Mouse (Mus musculus) stomach, embryonic 16.5 days (tissue): ENCODE measurements around the gene Knop1. TPM values are rescaled to one million over a fixed set of nuclear protein-coding genes. Genes with fewer than 3 reads are reported as not detected.

Experiments used
- ATAC-seq: fragments of 200-750 bp; cut with Nextera tagmentation; 2 replicates; pipeline ENCODE4 v1.8.0; 2017; ENCODE audit warnings: moderate number of reproducible peaks, moderate TSS enrichment; ENCODE audit not compliant: insufficient read depth, low FRiP score
- H3K27ac ChIP-seq: fragments of 300-500 bp; sonication (generic); 2 replicates; pipeline ENCODE4 v1.5.1; 2014; ENCODE audit warnings: low read length
- H3K27me3 ChIP-seq: fragments of 300-500 bp; sonication (generic); 2 replicates; pipeline ENCODE4 v1.6.1; 2014; ENCODE audit warnings: low read length, control low read depth, mixed read lengths; ENCODE audit not compliant: control insufficient read depth, insufficient read depth
- H3K36me3 ChIP-seq: fragments of 300-500 bp; sonication (generic); 2 replicates; pipeline ENCODE4 v1.6.1; 2014; ENCODE audit warnings: low read length; ENCODE audit not compliant: control insufficient read depth, insufficient read depth
- H3K4me1 ChIP-seq: fragments of 300-500 bp; sonication (generic); 2 replicates; pipeline ENCODE4 v1.6.1; 2014; ENCODE audit warnings: low read length, control low read depth, mixed read lengths; ENCODE audit not compliant: control insufficient read depth, insufficient read depth
- H3K4me2 ChIP-seq: fragments of 300-500 bp; sonication (generic); 2 replicates; pipeline ENCODE4 v1.6.1; 2014; ENCODE audit warnings: low read depth, low read length, mixed read lengths
- H3K4me3 ChIP-seq: fragments of 300-500 bp; sonication (generic); replicated peaks from 2 replicates; pipeline ENCODE4 v1.5.1; 2014; ENCODE audit warnings: mild to moderate bottlenecking, low read length
- H3K9ac ChIP-seq: fragments of 300-500 bp; sonication (generic); 2 replicates; pipeline ENCODE4 v1.6.1; 2014; ENCODE audit warnings: low read length
- H3K9me3 ChIP-seq: fragments of 300-500 bp; sonication (generic); replicated peaks from 2 replicates; pipeline ENCODE4 v1.6.1; 2016; ENCODE audit warnings: low read length, control low read depth; ENCODE audit not compliant: control insufficient read depth
- WGBS: fragments of 180-500 bp; shearing (Covaris S2); extraction: QIAGEN DNeasy Blood & Tissue Kit; methylation state at CpG from one replicate; pipeline ENCODE4 v1.1.7; 2014; 5-methylcytosine and 5-hydroxymethylcytosine counted together
- polyA plus RNA-seq: library from polyadenylated mRNA; unstranded; fragments of >200 nt; fragmentation: Nextera tagmentation; extraction: Ambion mirVana; gene quantifications from 2 replicates; pipeline ENCODE4 v1.2.1, GENCODE M21; 2015

Knop1 gene
- polyA plus RNA-seq, 1 experiment from 2014 or later: 72.9 TPM

GRCm38 (mm10) chr7:118851571-118851970, 4.5 kb downstream of the Knop1 start:
- no peak overlapping the region for H3K4me2 ChIP-seq
- no peaks in the 10 kb centered on the region for H3K9me3 ChIP-seq
- peaks cover 34% of the 10 kb centered on the region for H3K4me1 ChIP-seq
- H3K27ac ChIP-seq: no peak overlapping the region
- H3K4me3 ChIP-seq: no peak overlapping the region
- H3K9ac ChIP-seq: no peak overlapping the region
- ATAC-seq: no peak
- peaks cover 26% of the 10 kb centered on the region; the same call in 1 of the 2 replicates for H3K36me3 ChIP-seq
- no peaks in the 10 kb centered on the region for H3K27me3 ChIP-seq
- WGBS: 87% methylated on average over 7 of the region's 7 CpGs

DNA sequence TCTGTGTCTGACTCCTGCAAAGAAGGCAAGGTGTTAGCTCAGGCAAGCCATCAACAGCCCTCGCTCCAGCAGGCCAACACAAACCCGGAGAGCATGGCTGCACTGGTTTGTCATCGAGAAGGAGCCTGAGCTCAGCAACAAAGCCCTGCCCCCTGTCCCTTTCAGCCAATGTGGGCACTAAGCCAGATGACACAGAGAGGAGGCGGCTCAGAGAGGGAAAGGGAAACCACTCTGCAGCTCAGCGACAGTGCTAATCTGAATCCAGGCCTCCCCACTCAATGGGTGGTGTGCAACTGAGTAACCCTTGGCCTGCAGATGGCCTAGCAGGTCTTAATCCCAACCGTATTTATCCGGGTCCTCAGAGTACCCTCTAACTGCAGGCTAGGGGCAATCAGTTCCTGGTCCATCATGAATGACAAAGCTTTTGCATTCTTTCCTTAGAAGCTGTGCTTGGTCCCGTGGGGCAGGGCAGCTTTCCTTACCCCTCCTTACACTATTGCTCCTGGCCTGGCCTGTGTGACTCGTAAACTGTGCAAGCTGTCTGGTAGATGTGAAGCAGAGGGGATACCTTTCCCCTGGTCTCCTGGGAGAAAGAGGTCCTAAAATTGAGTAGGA, 5.3 kb downstream of the Knop1 start:
- no peaks in the 10 kb centered on the region for H3K27me3 ChIP-seq
- WGBS: 64% methylated on average over 9 of the region's 9 CpGs
- no peak for ATAC-seq
- H3K27ac ChIP-seq: no peak overlapping the region
- no peak overlapping the region for H3K4me3 ChIP-seq
- no peak overlapping the region; the same call in 1 of the 2 replicates for H3K9ac ChIP-seq
- no peaks in the 10 kb centered on the region for H3K9me3 ChIP-seq
- no peak overlapping the region for H3K4me2 ChIP-seq
- peaks cover 30% of the 10 kb centered on the region for H3K4me1 ChIP-seq
- peaks cover 31% of the 10 kb centered on the region; the same call in 1 of the 2 replicates for H3K36me3 ChIP-seq

DNA sequence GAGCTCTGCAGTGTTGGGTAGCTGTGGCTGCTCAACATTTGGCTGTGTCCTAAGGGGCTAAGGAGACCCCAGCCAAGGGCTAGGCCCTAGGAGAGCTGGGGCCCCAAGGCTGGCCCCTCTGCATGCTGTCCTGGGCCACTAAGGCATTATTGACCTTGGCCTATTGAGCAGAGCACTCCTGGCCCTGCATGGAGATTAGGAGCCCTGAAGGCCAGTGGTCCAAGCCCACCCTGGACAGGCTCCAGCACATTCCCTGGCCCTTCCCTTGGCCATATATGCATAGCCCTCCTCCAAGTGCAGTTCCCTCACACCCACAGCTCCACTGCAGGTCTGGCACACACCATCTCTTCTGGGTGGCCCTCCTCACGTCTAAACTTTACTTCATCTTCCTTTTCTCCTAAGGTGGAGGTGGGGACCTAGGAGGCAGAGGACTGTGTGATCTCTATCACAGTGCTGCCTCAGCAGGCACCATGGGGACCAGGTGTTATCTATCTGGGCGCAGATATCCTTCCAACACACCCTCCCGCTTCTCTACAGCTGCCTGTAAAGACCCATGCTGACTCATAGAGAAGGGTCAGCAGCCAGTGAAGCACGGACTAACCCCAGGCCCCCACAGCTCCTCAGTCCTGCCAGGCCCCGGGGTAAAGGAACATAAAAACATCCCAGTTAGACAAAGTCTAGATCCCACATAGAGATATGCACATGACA, 6.4 kb downstream of the Knop1 start:
- Histone ChIP-seq H3K4me2 (no peak overlapping the region), H3K4me3 (no peak overlapping the region), H3K27me3 (no peaks in the 10 kb centered on the region), H3K36me3 (peaks cover 35% of the 10 kb centered on the region; the same call in 1 of the 2 replicates), H3K4me1 (peaks cover 28% of the 10 kb centered on the region), H3K9ac (no peak overlapping the region), H3K27ac (peak overlapping the region; percentile 14; the same call in 1 of the 2 replicates), H3K9me3 (no peaks in the 10 kb centered on the region)
- WGBS: 66% methylated on average over 5 of the region's 5 CpGs
- no peak for ATAC-seq

DNA sequence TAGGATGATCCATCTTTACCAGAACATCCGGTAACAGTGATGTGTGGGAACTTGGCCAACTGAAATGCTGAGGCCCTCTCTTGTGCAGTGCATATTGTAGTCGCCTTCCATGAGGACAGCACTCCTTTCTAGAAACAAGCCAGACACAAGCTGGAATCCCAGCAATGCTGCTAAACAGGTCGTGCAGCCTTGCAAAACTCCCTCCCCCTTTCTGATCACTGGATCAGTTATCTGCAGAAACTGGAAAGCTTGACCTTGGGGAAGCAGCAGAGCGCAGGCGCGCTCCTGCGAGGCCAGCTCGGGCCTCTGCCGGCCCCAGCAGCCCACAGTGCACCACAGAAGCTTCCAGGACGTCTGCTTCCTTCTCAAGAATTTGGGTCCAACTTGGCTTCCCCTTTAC, 7.3 kb downstream of the Knop1 start:
- Histone ChIP-seq H3K27ac (peak overlapping the region; percentile 14), H3K27me3 (no peaks in the 10 kb centered on the region), H3K9me3 (no peaks in the 10 kb centered on the region), H3K4me2 (no peak overlapping the region), H3K36me3 (peaks cover 38% of the 10 kb centered on the region; the same call in 1 of the 2 replicates), H3K4me3 (no peak overlapping the region), H3K4me1 (peaks cover 20% of the 10 kb centered on the region), H3K9ac (no peak overlapping the region)
- WGBS: 51% methylated on average over 10 of the region's 10 CpGs
- ATAC-seq: peak; percentile 78

GRCm38 (mm10) chr7:118846329-118846728, 9.7 kb downstream of the Knop1 start:
- no peak overlapping the region for H3K4me3 ChIP-seq
- H3K9ac ChIP-seq: no peak overlapping the region
- no peaks in the 10 kb centered on the region for H3K27me3 ChIP-seq
- H3K9me3 ChIP-seq: no peaks in the 10 kb centered on the region
- peaks cover 26% of the 10 kb centered on the region; the same call in 1 of the 2 replicates for H3K36me3 ChIP-seq
- H3K27ac ChIP-seq: no peak overlapping the region
- 80% methylated on average over 4 of the region's 4 CpGs for WGBS
- ATAC-seq: no peak
- peaks cover 20% of the 10 kb centered on the region for H3K4me1 ChIP-seq
- no peak overlapping the region for H3K4me2 ChIP-seq

- peaks cover 11% of the 10 kb centered on the region for H3K4me1 ChIP-seq
- no peak for ATAC-seq
- no peak overlapping the region for H3K9ac ChIP-seq
- H3K9me3 ChIP-seq: no peaks in the 10 kb centered on the region
- no peaks in the 10 kb centered on the region for H3K27me3 ChIP-seq
- WGBS: 63% methylated on average over 5 of the region's 5 CpGs
- H3K4me3 ChIP-seq: no peak overlapping the region
- no peak overlapping the region for H3K27ac ChIP-seq
- peaks cover 20% of the 10 kb centered on the region; the same call in 1 of the 2 replicates for H3K36me3 ChIP-seq
- no peak overlapping the region for H3K4me2 ChIP-seq
Observed at GRCm38 (mm10) chr7:118845141-118845540, 10.9 kb downstream of the Knop1 start.

DNA sequence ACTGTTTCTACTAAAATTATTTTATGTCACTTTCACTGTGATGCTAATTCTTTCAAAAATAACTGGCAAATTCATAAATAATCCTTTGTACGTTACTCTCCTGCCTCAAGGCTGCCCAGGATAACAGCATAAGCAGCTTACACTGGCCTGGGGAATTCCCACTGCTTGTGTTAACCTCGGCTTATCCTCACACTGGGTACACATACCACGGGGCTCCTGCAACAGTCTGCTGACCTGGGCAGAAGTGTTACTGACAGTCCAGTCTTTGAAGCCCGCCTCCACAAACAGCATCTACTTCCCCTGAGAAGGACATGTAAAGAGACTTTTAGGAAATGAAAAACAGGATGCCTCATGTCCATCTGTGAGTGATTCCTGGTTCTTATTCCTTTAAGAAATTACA, 13.1 kb downstream of the Knop1 start:
- no peak overlapping the region for H3K27ac ChIP-seq
- H3K27me3 ChIP-seq: no peaks in the 10 kb centered on the region
- 69% methylated on average over 4 of the region's 4 CpGs for WGBS
- peaks cover 30% of the 10 kb centered on the region; the same call in 1 of the 2 replicates for H3K36me3 ChIP-seq
- no peaks in the 10 kb centered on the region for H3K9me3 ChIP-seq
- no peak overlapping the region for H3K9ac ChIP-seq
- no peak for ATAC-seq
- H3K4me2 ChIP-seq: no peak overlapping the region
- H3K4me1 ChIP-seq: no peaks in the 10 kb centered on the region
- no peak overlapping the region for H3K4me3 ChIP-seq

- Histone ChIP-seq H3K27me3 (no peaks in the 10 kb centered on the region), H3K4me1 (no peaks in the 10 kb centered on the region), H3K9ac (no peak overlapping the region), H3K9me3 (no peaks in the 10 kb centered on the region), H3K4me3 (no peak overlapping the region), H3K36me3 (peaks cover 24% of the 10 kb centered on the region; the same call in 1 of the 2 replicates), H3K4me2 (no peak overlapping the region), H3K27ac (no peak overlapping the region; the same call in 1 of the 2 replicates)
- 49% methylated on average over 1 of the region's 1 CpGs for WGBS
- no peak for ATAC-seq
Observed at GRCm38 (mm10) chr7:118841796-118842195, 14.3 kb downstream of the Knop1 start.

- no peak for ATAC-seq
- no peaks in the 10 kb centered on the region for H3K27me3 ChIP-seq
- no peak overlapping the region for H3K4me3 ChIP-seq
- 71% methylated on average over 8 of the region's 8 CpGs for WGBS
- H3K9me3 ChIP-seq: no peaks in the 10 kb centered on the region
- H3K36me3 ChIP-seq: peaks cover 25% of the 10 kb centered on the region; the same call in 1 of the 2 replicates
- no peaks in the 10 kb centered on the region for H3K4me1 ChIP-seq
- no peak overlapping the region for H3K4me2 ChIP-seq
- no peak overlapping the region for H3K9ac ChIP-seq
- H3K27ac ChIP-seq: no peak overlapping the region
Observed at GRCm38 (mm10) chr7:118841030-118841745, 14.9 kb downstream of the Knop1 start.
